Mouse (Mus musculus): ENCODE data around the gene Mthfd1. TPM values are rescaled to one million over a fixed set of nuclear protein-coding genes. Genes with fewer than 3 reads are reported as not detected.

Mthfd1 gene
- polyA plus RNA-seq, 1 experiment from 2014 or later = 14.9 TPM

GRCm38 (mm10) chr12:76272610-76273524, 17.8 kb downstream of the Mthfd1 start:
- Histone ChIP-seq H3K36me3 (ENCODE audit: inconsistent target) (no peaks in the 10 kb centered on the region), H3K27ac (no peak overlapping the region), H3K79me2 (ENCODE audit: inconsistent target) (no peaks in the 10 kb centered on the region), H3K4me3 (ENCODE audit: inconsistent target) (no peak overlapping the region)
- WGBS (ENCODE audit: missing documents) = 71% methylated on average over 9 of the region's 10 CpGs

GRCm38 (mm10) chr12:76278209-76278608, 23.1 kb downstream of the Mthfd1 start:
- WGBS (ENCODE audit: missing documents) = 96% methylated on average over 6 of the region's 6 CpGs
- H3K36me3 ChIP-seq (ENCODE audit: inconsistent target) = no peaks in the 10 kb centered on the region; the same call in 1 of the 2 replicates

GRCm38 (mm10) chr12:76280556-76280955, 25.5 kb downstream of the Mthfd1 start:
- H3K4me3 ChIP-seq (ENCODE audit: inconsistent target) = no peak overlapping the region
- H3K27ac ChIP-seq = no peak overlapping the region
- H3K36me3 ChIP-seq (ENCODE audit: inconsistent target) = no peaks in the 10 kb centered on the region; the same call in 1 of the 2 replicates
- H3K79me2 ChIP-seq (ENCODE audit: inconsistent target) = no peaks in the 10 kb centered on the region
- 95% methylated on average over 9 of the region's 9 CpGs for WGBS (ENCODE audit: missing documents)

More at GRCm38 (mm10) chr12:76278209-76278608, 23.1 kb downstream of the Mthfd1 start:
- Histone ChIP-seq H3K4me3 (ENCODE audit: inconsistent target) (no peak overlapping the region), H3K27ac (no peak overlapping the region), H3K79me2 (ENCODE audit: inconsistent target) (no peaks in the 10 kb centered on the region)

- H3K4me3 ChIP-seq (ENCODE audit: inconsistent target) = no peak overlapping the region
- H3K36me3 ChIP-seq (ENCODE audit: inconsistent target) = no peaks in the 10 kb centered on the region; the same call in 1 of the 2 replicates
- WGBS (ENCODE audit: missing documents) = 88% methylated on average over 2 of the region's 2 CpGs
- H3K79me2 ChIP-seq (ENCODE audit: inconsistent target) = no peaks in the 10 kb centered on the region
- no peak overlapping the region for H3K27ac ChIP-seq
Observed at GRCm38 (mm10) chr12:76281111-76281660, 26.1 kb downstream of the Mthfd1 start.

GRCm38 (mm10) chr12:76282132-76282531, 27.0 kb downstream of the Mthfd1 start:
- Histone ChIP-seq H3K4me3 (ENCODE audit: inconsistent target) (no peak overlapping the region), H3K36me3 (ENCODE audit: inconsistent target) (no peaks in the 10 kb centered on the region; the same call in 1 of the 2 replicates), H3K79me2 (ENCODE audit: inconsistent target) (no peaks in the 10 kb centered on the region), H3K27ac (no peak overlapping the region)
- WGBS (ENCODE audit: missing documents) = 86% methylated on average over 4 of the region's 4 CpGs

- Histone ChIP-seq H3K79me2 (ENCODE audit: inconsistent target) (no peaks in the 10 kb centered on the region), H3K27ac (no peak overlapping the region), H3K4me3 (ENCODE audit: inconsistent target) (no peak overlapping the region), H3K36me3 (ENCODE audit: inconsistent target) (no peaks in the 10 kb centered on the region; the same call in 1 of the 2 replicates)
- WGBS (ENCODE audit: missing documents) = 98% methylated on average over 17 of the region's 17 CpGs
Observed at GRCm38 (mm10) chr12:76282532-76283173, 27.6 kb downstream of the Mthfd1 start.

- Histone ChIP-seq H3K27ac (no peak overlapping the region), H3K4me3 (ENCODE audit: inconsistent target) (no peak overlapping the region), H3K79me2 (ENCODE audit: inconsistent target) (no peaks in the 10 kb centered on the region), H3K36me3 (ENCODE audit: inconsistent target) (no peaks in the 10 kb centered on the region)
- 97% methylated on average over 6 of the region's 6 CpGs for WGBS (ENCODE audit: missing documents)
Observed at GRCm38 (mm10) chr12:76285418-76285817, 30.3 kb downstream of the Mthfd1 start.

- no peak overlapping the region for H3K4me3 ChIP-seq (ENCODE audit: inconsistent target)
- no peaks in the 10 kb centered on the region for H3K36me3 ChIP-seq (ENCODE audit: inconsistent target)
- H3K79me2 ChIP-seq (ENCODE audit: inconsistent target) = no peaks in the 10 kb centered on the region
- no peak overlapping the region for H3K27ac ChIP-seq
- 97% methylated on average over 8 of the region's 8 CpGs for WGBS (ENCODE audit: missing documents)
Observed at GRCm38 (mm10) chr12:76287986-76288385, 32.9 kb downstream of the Mthfd1 start.

GRCm38 (mm10) chr12:76288494-76288893, 33.4 kb downstream of the Mthfd1 start:
- Histone ChIP-seq H3K36me3 (ENCODE audit: inconsistent target) (no peaks in the 10 kb centered on the region), H3K4me3 (ENCODE audit: inconsistent target) (no peak overlapping the region), H3K27ac (no peak overlapping the region), H3K79me2 (ENCODE audit: inconsistent target) (no peaks in the 10 kb centered on the region)
- WGBS (ENCODE audit: missing documents) = 92% methylated on average over 5 of the region's 5 CpGs

GRCm38 (mm10) chr12:76289428-76289827, 34.3 kb downstream of the Mthfd1 start:
- 95% methylated on average over 10 of the region's 12 CpGs for WGBS (ENCODE audit: missing documents)
- Histone ChIP-seq H3K4me3 (ENCODE audit: inconsistent target) (no peak overlapping the region), H3K27ac (no peak overlapping the region), H3K79me2 (ENCODE audit: inconsistent target) (no peaks in the 10 kb centered on the region), H3K36me3 (ENCODE audit: inconsistent target) (no peaks in the 10 kb centered on the region)

GRCm38 (mm10) chr12:76290271-76290670, 35.2 kb downstream of the Mthfd1 start:
- Histone ChIP-seq H3K27ac (no peak overlapping the region), H3K36me3 (ENCODE audit: inconsistent target) (no peaks in the 10 kb centered on the region), H3K79me2 (ENCODE audit: inconsistent target) (no peaks in the 10 kb centered on the region), H3K4me3 (ENCODE audit: inconsistent target) (no peak overlapping the region)
- 90% methylated on average over 2 of the region's 2 CpGs for WGBS (ENCODE audit: missing documents)

- 68% methylated on average over 7 of the region's 7 CpGs for WGBS (ENCODE audit: missing documents)
- Histone ChIP-seq H3K79me2 (ENCODE audit: inconsistent target) (no peaks in the 10 kb centered on the region), H3K27ac (no peak overlapping the region), H3K36me3 (ENCODE audit: inconsistent target) (no peaks in the 10 kb centered on the region), H3K4me3 (ENCODE audit: inconsistent target) (no peak overlapping the region)
Observed at GRCm38 (mm10) chr12:76293192-76293591, 38.1 kb downstream of the Mthfd1 start.

GRCm38 (mm10) chr12:76297830-76298229, 42.7 kb downstream of the Mthfd1 start:
- no peak overlapping the region for H3K4me3 ChIP-seq (ENCODE audit: inconsistent target)
- 97% methylated on average over 5 of the region's 5 CpGs for WGBS (ENCODE audit: missing documents)
- no peak overlapping the region for H3K27ac ChIP-seq
- no peaks in the 10 kb centered on the region for H3K36me3 ChIP-seq (ENCODE audit: inconsistent target)
- H3K79me2 ChIP-seq (ENCODE audit: inconsistent target) = no peaks in the 10 kb centered on the region

GRCm38 (mm10) chr12:76299361-76299906, 44.3 kb downstream of the Mthfd1 start:
- 95% methylated on average over 9 of the region's 9 CpGs for WGBS (ENCODE audit: missing documents)
- Histone ChIP-seq H3K79me2 (ENCODE audit: inconsistent target) (no peaks in the 10 kb centered on the region), H3K27ac (no peak overlapping the region), H3K4me3 (ENCODE audit: inconsistent target) (no peak overlapping the region), H3K36me3 (ENCODE audit: inconsistent target) (no peaks in the 10 kb centered on the region; the same call in 1 of the 2 replicates)

Measured in macrophage (primary cell).